Mouse (Mus musculus) frontal cortex, postnatal 14 days (tissue): ENCODE results near the gene Pacs1.
"Not testable (repeated sequence)": the region's sequence is repeated elsewhere in the genome, so short reads cannot be mapped to it uniquely, and the experiment has no call there.

Experiments used
- DNase-seq, 2 experiments: peaks; one replicate each; pipeline ENCODE4 v3.0.0; 2022; ENCODE audit warnings: low spot score in 2 of 2

Pacs1 gene

DNA sequence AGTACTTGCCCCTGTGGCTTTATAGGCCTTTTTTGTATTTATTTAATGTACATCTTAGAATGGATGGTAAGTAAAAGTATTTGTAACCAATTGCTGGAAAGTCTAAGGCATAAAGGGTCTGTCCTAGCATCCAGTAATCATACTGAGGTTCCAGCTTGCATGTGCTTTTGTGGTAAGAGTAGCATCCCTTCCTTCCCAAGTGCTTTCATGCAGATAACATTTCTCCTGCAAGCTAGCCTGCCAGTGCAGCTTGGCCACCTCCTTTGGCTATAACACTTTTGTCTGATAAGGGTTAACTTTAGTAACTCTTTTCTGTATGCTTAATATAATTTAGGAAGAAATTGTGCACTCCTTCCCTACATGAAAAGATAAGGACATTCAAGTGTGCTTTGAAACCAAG, 4.9 kb downstream of the Pacs1 start:
- no peak for DNase-seq

DNA sequence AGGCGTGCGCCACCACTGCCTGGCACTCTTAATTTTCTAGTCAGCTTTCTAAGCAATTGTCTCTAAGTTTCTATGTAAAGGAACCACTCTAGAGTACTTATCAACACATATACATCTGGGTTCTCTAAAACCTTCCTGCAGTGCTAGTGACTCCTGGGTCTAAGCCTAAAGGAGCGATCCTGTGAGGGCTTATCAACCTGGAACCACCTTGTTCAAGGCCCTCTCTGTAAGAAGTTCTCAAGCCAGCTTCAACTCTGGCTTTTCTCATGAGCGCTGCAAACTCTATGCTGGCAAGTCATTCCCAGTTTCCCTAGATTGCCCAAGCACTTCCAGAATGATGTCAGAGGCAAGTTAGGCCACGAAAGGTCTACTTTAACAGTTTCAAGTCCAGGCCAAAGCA, 5.9 kb downstream of the Pacs1 start:
- no peak for DNase-seq

DNA sequence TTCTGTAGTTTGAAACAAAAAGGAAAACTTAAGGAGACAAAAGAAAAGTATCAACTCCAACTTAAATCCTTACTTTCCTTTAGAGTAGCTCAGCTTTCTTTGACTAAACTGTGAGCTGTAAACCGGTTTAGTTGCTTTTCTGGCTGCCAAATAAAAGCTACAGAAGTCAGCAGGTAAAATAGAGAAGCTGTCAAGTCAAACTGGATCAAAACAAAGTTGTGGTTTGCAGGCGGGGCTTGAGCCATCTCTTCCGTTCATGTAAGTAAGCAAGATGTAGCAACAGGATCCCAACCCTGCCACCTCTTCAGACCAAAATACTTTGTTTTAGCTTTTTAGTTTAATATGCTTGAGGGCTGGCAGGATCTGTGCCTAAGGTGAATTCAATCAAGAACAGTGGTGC, 15.8 kb downstream of the Pacs1 start:
- no peak for DNase-seq

DNA sequence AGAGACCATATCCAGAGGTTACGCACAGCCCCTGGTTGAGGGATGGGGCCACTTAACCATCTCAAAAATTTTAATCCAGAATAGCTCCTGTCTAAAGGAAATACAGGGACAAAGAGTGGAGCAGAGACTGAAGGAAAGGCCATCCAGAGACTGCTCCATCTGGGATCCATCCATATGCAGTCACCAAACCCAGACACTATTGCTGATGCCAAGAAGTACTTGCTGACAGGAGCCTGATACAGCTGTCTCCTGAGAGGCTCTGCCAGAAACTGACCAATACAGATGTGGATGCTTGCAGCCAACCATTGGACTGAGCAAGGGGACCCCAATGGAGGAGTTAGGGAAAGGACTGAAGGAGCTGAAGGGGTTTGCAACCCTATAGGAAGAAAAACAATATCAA, 35.9 kb downstream of the Pacs1 start:
- DNase-seq, result not testable (repeated sequence)

- no peak for DNase-seq
These were observed 40.2 kb downstream of the Pacs1 start for GRCm38 (mm10) chr19:5232696-5233095.

DNA sequence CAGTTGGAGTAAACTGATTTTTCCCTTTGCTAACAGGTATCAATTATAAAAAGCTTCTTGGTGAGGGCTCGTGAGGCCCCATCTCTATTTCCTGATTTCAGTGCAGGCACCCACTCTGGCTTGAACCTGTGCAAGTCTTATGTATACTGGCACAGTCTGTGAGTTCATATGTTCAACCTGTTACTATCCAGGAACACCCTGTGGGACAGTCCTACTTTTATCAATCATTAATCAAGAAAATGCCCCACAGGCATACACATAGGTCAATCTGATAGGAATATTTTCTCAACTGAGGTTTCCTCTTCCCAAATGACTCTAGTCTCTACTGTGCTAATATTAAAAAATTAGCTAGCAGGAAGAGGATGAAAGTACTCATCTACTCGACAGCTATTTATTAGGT, 42.8 kb downstream of the Pacs1 start:
- no peak for DNase-seq

DNA sequence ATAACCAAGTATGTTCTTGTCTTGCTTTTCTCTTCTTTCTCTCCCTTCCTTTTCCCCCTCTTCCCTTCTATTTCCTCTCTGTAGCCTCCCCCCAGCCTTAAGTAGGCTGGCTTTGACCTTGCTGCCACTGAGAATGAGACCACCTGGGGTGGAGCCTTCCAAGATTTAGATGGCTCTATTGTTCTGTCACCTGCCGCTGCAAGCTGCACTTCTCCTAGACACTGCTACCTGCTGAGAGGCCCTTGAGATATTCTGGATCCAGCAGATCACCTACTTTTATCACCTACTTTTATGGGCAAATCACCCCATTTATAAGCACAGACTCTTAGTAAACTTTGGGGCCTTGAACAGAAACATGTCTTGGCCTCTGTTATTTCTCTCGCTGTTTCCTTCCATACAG, 48.3 kb downstream of the Pacs1 start:
- no peak for DNase-seq

- DNase-seq, result no peak
These were observed 48.8 kb downstream of the Pacs1 start for GRCm38 (mm10) chr19:5224077-5224476.

DNA sequence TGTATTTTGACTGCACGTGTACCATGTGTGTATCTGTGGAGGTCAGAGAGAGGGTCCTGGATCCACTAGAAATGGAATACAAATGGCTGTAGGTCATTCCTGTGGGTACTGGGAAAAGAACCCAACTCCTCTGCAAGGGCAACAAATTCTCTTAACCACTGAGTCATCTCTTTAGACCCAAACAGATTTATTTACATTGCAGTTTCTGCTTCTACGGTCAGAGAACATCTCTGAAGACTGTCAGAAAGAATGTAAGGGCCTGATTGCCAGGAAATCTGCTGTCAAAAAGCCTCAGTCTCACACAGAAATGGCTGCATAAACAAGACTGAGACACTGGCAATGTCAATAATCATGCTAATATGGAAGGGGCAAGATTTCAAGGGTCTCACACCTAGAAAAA, 51.0 kb downstream of the Pacs1 start:
- no peak for DNase-seq

DNA sequence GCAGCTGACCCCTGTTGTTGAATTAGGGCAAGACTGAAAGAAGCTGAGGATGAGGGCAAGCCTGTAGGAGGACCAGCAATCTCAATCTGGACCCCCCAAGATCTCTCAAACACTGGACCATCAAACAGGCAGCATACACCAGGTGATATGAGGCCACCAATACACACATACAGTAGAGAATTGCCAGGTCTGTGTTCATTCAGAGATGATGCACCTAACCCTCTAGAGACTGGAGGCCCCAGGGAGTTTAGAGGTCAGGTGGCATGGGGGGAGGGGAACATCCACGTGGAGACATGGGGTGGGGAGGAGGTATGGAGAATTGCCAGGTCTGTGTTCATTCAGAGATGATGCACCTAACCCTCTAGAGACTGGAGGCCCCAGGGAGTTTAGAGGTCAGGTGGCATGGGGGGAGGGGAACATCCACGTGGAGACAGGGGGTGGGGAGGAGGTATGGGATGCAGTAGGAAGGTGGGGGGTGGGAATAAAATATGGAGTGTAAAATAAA, 51.6 kb downstream of the Pacs1 start:
- not testable (repeated sequence) for DNase-seq

GRCm38 (mm10) chr19:5220389-5220788, 52.5 kb downstream of the Pacs1 start:
- no peak for DNase-seq

- DNase-seq, result no peak
These were observed 71.2 kb downstream of the Pacs1 start for GRCm38 (mm10) chr19:5201691-5202090.

- DNase-seq, result not testable (repeated sequence)
These were observed 72.3 kb downstream of the Pacs1 start for GRCm38 (mm10) chr19:5200617-5201016.

DNA sequence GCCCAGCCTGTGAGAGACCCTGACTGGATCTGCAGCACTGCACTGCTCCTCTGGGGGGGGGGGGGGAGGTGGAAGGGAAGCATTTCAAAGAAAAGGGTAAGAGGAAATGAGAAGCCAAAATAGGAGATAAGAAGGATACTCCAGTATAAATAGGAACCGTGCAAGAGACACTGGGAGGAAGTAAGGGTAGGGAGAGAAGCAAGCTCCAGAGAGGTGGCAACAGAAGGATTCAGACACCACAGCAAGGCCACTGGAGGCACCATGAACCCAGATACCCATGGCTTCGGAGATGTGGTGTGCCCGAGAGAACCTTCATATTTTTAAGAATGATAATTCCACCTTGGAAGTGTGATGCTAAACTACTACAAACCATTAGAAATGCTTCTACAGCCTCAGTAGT, 74.4 kb downstream of the Pacs1 start:
- DNase-seq, result no peak

GRCm38 (mm10) chr19:5195417-5196035, 77.4 kb downstream of the Pacs1 start:
- DNase-seq, result no peak

DNA sequence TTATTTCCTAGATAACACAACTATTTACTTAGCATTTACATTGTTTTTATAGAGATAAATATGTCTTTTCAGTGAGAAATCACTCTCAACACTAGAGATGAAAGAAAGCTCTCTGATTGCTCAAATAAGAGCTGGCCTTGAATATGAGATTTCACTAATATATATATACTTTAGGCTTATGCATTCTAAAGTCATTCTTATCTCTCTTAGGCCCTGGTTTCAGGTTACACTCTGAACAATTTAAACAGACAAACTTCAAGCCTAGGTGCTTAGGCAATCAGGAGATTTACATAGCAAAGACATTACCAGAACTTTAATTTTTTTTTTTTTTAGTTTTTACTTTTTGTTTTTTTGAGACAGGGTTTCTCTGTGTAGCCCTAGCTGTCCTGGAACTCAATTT, 80.5 kb downstream of the Pacs1 start:
- DNase-seq, result no peak

GRCm38 (mm10) chr19:5187439-5187838, 85.5 kb downstream of the Pacs1 start:
- DNase-seq, result no peak

DNA sequence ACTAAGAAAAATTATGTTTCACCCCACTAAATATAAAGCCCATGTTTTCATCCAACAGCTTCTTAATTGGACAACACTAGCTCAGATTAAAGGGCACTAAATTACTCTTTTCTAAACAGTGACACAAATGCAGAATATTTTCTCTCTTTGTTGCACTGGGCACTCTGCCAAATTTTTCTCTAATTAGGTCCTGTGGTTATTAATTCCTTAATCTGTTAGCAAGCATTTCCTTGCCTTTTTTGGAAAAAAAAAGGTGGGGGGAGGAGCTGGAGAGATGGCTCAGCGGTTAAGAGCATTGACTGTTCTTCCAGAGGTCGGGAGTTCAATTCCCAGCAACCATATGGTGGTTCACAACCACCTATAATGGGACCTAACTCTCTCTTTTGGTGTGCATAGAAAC, 91.0 kb downstream of the Pacs1 start:
- no peak for DNase-seq

DNA sequence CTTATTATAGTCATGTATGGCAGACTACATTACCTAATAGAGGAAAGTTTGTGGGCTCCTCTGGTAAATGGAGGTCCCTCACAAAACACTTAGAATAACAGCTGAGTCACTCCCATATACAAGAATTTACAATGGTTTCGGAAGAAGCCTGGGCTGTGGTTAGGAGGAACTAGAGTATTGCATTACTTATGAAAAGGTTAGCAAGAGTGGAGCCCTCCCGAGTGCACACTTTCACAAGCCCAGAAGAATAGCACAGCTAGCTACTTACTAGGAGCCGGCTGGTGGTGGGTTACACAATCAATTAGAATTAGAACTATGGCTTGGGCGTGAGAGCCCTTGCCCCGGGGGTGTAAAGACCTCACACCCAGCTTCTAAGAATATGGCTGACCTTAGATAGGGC, 94.3 kb downstream of the Pacs1 start:
- DNase-seq, result no peak

DNA sequence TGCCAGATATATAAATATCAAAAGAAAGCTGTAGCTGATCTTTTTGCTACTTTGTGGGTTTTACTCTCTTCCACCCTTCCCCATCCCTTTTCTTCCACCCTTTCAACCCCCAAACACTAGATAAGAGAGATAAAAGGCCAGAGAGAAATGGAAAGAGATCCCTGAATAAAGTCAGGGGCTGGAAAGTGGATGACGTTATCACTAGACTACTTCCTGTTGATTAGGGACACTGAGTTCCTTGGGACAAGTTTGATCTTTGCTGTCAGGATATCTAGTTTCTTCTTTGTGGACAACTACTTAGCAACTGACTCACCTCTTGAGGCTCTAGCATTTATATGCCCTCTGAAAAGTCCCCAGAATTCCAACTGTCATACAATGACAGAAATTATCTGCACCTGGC, 102.5 kb downstream of the Pacs1 start:
- no peak for DNase-seq

DNA sequence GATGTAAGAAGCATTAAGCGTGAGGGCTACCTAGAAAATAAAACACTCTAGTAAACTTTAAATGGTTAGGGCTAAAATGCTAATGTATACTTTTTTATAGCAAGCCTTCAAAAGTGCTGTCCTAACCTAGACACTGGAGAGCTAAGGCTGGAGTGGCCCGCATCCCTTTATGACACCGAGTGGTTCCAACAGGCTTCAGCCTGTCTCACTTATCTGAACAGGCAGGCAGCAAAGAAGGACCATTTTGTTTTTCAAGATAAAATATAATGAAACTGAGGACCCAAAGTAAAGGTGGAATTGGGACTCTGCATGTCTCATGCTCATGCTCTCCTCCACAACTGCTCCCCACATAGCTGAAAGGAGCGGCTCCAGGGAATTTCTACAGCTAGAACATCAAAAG, 105.4 kb downstream of the Pacs1 start:
- no peak for DNase-seq

DNA sequence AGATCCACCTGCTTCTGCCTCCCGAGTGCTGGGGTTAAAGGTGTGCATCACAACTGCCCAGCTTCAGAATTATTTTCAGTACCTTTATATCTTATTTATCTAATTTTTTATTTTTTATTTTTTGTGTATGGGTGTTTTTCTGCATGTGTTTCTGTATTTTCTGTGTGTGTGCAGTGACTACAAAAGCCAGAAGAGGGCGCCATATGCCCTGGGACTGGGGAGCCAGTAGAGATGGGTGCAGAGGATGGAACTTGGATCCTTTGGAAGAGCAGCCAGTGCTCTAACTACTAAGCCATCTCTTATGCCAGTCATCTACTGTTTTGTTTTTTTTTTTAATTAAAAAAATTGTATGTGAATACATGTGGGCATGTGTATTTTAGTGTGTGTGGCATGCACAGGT, 108.5 kb downstream of the Pacs1 start:
- no peak for DNase-seq

GRCm38 (mm10) chr19:5161913-5162312, 111.0 kb downstream of the Pacs1 start:
- DNase-seq, result no peak

- DNase-seq, result no peak
These were observed 120.7 kb downstream of the Pacs1 start for GRCm38 (mm10) chr19:5152261-5152660.
